Mouse (Mus musculus) thymus, postnatal 14 days (tissue): ENCODE measurements at regions not wholly inside any gene's neighbourhood (a gene's known extent, or its start where the extent isn't known, plus 50 kb on each side); places are given as distances from the start of the nearest gene placed in this dataset.

ENCODE experiments used
- DNase-seq: peaks from one replicate; pipeline ENCODE4 v3.0.0; 2021

- DNase-seq: no peak
Measured at GRCm38 (mm10) chr13:60522719-60523450, 78.9 kb upstream of the Dapk1 start.

DNA sequence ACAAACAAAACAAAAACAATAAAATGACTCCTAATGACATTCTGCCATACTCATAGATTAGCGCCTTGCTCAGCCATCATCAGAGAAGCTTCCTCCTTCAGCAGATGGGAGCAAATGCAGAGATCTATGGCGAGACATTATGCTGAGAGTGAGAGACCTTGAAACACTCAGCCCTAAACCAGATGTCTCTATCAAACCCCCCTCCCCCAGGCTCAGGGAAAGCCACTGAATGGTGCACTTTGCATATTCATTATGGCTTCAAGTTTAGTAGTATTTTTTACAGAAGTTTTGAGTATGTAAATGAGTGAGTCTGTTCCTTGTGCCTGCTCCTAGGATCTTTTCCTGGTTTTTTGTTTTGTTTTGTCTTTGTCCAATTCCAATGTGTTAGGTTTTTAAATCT, 73.9 kb upstream of the Dapk1 start:
- no peak for DNase-seq

GRCm38 (mm10) chr13:60528819-60529218, 72.9 kb upstream of the Dapk1 start:
- no peak for DNase-seq

- DNase-seq: no peak
Measured at GRCm38 (mm10) chr13:60529381-60530069, 72.2 kb upstream of the Dapk1 start.

DNA sequence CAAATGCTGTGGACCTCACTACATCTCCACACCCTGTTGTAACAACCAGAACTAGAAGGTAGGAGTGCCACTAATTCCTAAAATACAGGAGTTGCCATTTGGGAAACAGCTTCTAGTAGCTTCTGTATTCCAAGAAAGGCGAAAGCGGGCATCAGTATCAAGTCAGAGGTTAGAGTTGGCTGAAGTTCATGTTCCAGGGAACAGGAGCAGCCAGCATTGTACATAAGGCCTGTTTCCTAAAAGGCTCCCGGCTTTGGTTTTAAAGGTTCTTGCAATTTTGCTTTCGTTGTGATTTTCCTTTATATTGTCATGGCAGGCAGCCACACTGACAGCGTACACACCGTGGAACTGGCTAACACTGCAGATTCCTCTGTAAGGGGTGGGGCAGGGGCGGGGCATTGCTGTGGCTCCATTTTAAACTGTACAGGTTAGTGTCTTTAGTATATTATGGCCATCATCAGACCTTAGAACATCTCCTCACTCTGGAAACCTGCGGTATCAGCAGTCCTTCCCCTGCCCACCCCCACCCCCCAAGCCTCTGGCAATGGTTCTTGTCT, 67.8 kb upstream of the Dapk1 start:
- DNase-seq: no peak

- DNase-seq: no peak
Measured at GRCm38 (mm10) chr13:60534501-60534900, 67.2 kb upstream of the Dapk1 start.

- DNase-seq: no peak
Measured at GRCm38 (mm10) chr13:60535045-60535444, 66.7 kb upstream of the Dapk1 start.

- DNase-seq: no peak
Measured at GRCm38 (mm10) chr13:60536725-60537124, 65.0 kb upstream of the Dapk1 start.

- no peak for DNase-seq
Measured at GRCm38 (mm10) chr13:60538110-60538509, 63.6 kb upstream of the Dapk1 start.

GRCm38 (mm10) chr13:60541165-60541564, 60.6 kb upstream of the Dapk1 start:
- no peak for DNase-seq

DNA sequence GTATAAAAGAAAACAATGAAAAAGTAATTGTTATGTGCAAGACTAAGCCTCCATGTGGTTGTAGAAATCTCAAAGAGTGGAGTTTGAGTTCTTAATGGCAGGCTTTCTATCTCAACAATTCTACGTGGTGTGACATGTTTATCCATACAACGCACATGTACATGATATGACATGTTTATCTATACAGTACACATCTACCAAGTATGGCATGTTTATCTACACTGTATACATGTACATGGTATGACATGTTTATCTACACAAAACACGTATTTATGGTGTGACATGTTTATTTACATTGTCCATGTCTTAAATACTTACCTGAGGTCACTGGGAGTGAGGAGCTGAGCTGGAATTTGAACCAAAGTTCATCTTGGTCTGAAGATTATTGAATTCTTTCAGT, 57.4 kb upstream of the Dapk1 start:
- DNase-seq: no peak

GRCm38 (mm10) chr13:60545999-60546733, 55.6 kb upstream of the Dapk1 start:
- no peak for DNase-seq
